Mouse (Mus musculus): ENCODE results near the gene Inmt. TPM values are rescaled to one million over a fixed set of nuclear protein-coding genes. Genes with fewer than 3 reads are reported as not detected.

Gene Inmt
- total and polyA plus RNA-seq, 3 experiments = not detected

DNA sequence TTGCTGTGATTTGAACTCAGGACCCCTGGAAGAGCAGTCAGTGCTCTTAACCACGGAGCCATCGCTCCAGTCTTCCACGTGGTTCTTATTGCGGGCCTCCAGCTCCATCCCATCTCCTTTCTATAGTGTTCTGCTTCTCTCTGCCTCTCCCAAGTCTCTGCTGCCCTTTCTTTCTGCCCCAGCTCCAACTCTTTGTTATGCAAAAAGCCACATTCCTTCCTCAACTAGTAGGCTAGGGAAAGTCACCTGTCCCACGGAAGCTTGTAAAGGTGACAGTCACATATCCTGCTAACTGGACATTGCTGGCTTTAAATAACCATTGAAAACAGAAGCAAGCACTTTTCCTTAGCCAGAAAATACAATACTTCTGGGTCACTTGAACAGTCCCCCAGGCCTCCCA, 5.0 kb downstream of the Inmt start:
- Histone ChIP-seq H3K27ac (ENCODE audit: insufficient read depth, low read depth) (no peak overlapping the region), H3K27me3 (replicated peaks) (peaks cover 25% of the 10 kb centered on the region), H3K4me2 (ENCODE audit: insufficient read depth, low read depth, poor library complexity, severe bottlenecking) (no peak overlapping the region), H3K9ac (ENCODE audit: insufficient read depth, low read depth) (no peak overlapping the region), H3K36me3 (replicated peaks in 1 of 2; ENCODE audit: control insufficient read depth in 1 of 2, insufficient read depth in 1 of 2, low read length in 1 of 2) (no peaks in the 10 kb centered on the region), H3K4me3 (replicated peaks in 1 of 3; ENCODE audit: low read depth in 2 of 3, low read length in 2 of 3, poor library complexity in 1 of 3) (no peak overlapping the region), H3K9me3 (replicated peaks; ENCODE audit: low read length) (no peaks in the 10 kb centered on the region), H3K79me2 (replicated peaks; ENCODE audit: control insufficient read depth, extremely low read depth, insufficient read depth, poor library complexity, severe bottlenecking) (no peaks in the 10 kb centered on the region), H3K4me1 (ENCODE audit: control insufficient read depth in 1 of 2, insufficient read depth in 2 of 2) (peaks cover 0 to 23% of the 10 kb centered on the region in 2 experiments; a peak in 2 of 4 replicates)
- in situ Hi-C loops (cut with MboI; ENCODE audit: low pct_ligation_motif_present, low pct_unique_long_range_greater_than_20kb, low sequenced_read_pairs) (loop anchor here (5.0 to 10.0 kb wide), 4 partner anchors 153 to 465 kb away; no protein-coding TSS in a partner anchor), dilution Hi-C loops (cut with MboI; ENCODE audit: extremely low pct_ligation_motif_present, extremely low pct_unique_long_range_greater_than_20kb, low sequenced_read_pairs) (no loop called here)
- TF ChIP-seq SMC3 (IDR thresholded peaks at IDR 0.05; ENCODE audit: low read depth, low read length) = no peak
- TF ChIP-seq MAX (IDR thresholded peaks at IDR 0.05; ENCODE audit: low read length) = no peak
- DNase-seq (ENCODE audit: extremely low read depth) = no peak

DNA sequence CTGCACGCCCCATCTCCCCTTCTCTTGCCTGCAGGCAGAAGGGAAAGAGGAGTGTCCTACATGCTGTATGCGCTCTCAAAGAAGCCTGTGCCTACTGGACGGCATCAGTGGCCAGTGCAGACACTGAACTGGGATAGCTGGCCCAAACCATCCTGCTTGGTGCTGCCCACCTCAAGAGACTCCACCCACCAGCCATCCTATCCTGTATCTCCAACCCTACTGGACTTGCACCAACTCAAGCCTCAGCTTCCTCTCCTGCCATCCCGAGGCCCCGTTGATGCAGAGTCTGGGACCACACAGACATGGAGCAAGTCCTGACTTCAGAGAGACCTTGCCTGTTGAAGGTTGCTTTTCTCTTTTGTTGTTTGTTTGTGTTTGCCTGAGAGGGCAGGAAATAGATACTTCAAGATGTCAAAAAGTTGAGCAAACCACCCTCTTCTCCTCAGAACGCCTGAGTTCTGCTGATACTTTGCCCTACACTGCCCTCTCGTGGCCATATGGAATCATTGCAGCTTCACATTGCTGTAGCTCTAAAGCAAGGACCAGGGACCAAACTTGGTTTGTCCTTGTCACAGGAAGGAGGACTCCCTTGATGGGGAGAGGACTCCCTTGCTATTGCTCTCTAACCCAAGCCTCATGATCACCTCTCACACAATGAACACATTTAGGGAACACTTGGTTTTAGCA, 7.9 kb downstream of the Inmt start:
- no peaks in the 10 kb centered on the region for H3K9me3 ChIP-seq (replicated peaks; ENCODE audit: low read length)
- H3K4me2 ChIP-seq (ENCODE audit: insufficient read depth, low read depth, poor library complexity, severe bottlenecking) = no peak overlapping the region
- no peak overlapping the region for H3K4me3 ChIP-seq (replicated peaks in 1 of 3; ENCODE audit: low read depth in 2 of 3, low read length in 2 of 3, poor library complexity in 1 of 3)
- no peak overlapping the region for H3K27ac ChIP-seq (ENCODE audit: insufficient read depth, low read depth)
- peak; percentile 81 for DNase-seq (ENCODE audit: extremely low read depth)
- in situ Hi-C loops (cut with MboI; ENCODE audit: low pct_ligation_motif_present, low pct_unique_long_range_greater_than_20kb, low sequenced_read_pairs) (loop anchor here (5.0 to 10.0 kb wide), 4 partner anchors 150 to 462 kb away; no protein-coding TSS in a partner anchor), dilution Hi-C loops (cut with MboI; ENCODE audit: extremely low pct_ligation_motif_present, extremely low pct_unique_long_range_greater_than_20kb, low sequenced_read_pairs) (no loop called here)
- TF ChIP-seq RAD21 (IDR thresholded peaks at IDR 0.05; ENCODE audit: low read depth, low read length) (peak; percentile 96), SIN3A (IDR thresholded peaks at IDR 0.05; ENCODE audit: low read length) (peak; percentile 55; the same call in 1 of the 2 replicates), NRF1 (IDR thresholded peaks at IDR 0.05; ENCODE audit: low read depth, low read length) (0 out of 2 replicates have a peak, but pooled peaks have one; percentile 33), ZC3H11A (IDR thresholded peaks at IDR 0.05; ENCODE audit: low read depth, low read length) (peak; percentile 78), NELFE (IDR thresholded peaks at IDR 0.05; ENCODE audit: low read depth, low read length) (peak; percentile 50; the same call in 1 of the 2 replicates), SMC3 (IDR thresholded peaks at IDR 0.05; ENCODE audit: low read depth, low read length) (peak; percentile 96), JUND (conservative IDR thresholded peaks at IDR 0.05; ENCODE audit: low read depth, low read length) (0 out of 2 replicates have a peak, but pooled peaks have one; percentile 27), HCFC1 (IDR thresholded peaks at IDR 0.05; ENCODE audit: low read depth, low read length) (no peak), RCOR1 (conservative IDR thresholded peaks at IDR 0.05; ENCODE audit: low read depth, low read length) (no peak), CTCF (conservative IDR thresholded peaks at IDR 0.05 in 1 of 2, IDR thresholded peaks at IDR 0.05 in 1 of 2; ENCODE audit: low read depth in 2 of 2, low read length in 2 of 2) (peak; percentile 90 to 94)
- H3K27me3 ChIP-seq (replicated peaks) = peaks cover 11% of the 10 kb centered on the region
- H3K79me2 ChIP-seq (replicated peaks; ENCODE audit: control insufficient read depth, extremely low read depth, insufficient read depth, poor library complexity, severe bottlenecking) = no peaks in the 10 kb centered on the region
- no peaks in the 10 kb centered on the region for H3K36me3 ChIP-seq (replicated peaks in 1 of 2; ENCODE audit: control insufficient read depth in 1 of 2, insufficient read depth in 1 of 2, low read length in 1 of 2)
- H3K4me1 ChIP-seq (ENCODE audit: control insufficient read depth in 1 of 2, insufficient read depth in 2 of 2) = peaks cover 0 to 23% of the 10 kb centered on the region in 2 experiments; a peak in 2 of 4 replicates
- no peak overlapping the region for H3K9ac ChIP-seq (ENCODE audit: insufficient read depth, low read depth)

DNA sequence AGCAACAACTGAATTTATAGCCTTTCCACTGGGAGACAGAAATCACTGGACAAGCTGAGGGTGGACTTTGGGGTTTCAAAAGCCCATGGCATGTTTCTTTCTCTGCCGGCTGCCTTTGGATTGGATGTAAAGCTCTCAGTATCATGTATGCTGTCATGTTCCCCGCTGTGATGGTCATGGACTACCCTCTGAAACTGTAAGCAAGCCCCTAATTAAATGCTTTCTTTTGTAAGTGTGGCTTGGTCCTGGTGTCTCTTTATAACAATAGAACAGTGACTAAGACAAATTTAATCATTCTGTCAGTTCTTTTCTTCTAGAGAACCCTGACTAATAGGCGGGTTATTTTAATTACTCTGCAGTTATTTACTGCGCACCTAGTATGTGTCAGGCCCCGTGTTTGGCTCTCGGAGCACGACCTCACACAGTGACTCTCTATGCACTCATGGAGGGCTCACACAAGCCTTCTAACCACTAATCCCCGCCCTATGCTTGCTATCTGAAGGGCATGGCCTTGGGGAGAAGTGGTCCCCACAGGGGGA, 11.7 kb downstream of the Inmt start:
- in situ Hi-C loops (cut with MboI; ENCODE audit: low pct_ligation_motif_present, low pct_unique_long_range_greater_than_20kb, low sequenced_read_pairs) = loop anchor here (10.0 kb wide), 3 partner anchors 238 to 458 kb away; no protein-coding TSS in a partner anchor
- Histone ChIP-seq H3K36me3 (replicated peaks in 1 of 2; ENCODE audit: control insufficient read depth in 1 of 2, insufficient read depth in 1 of 2, low read length in 1 of 2) (no peaks in the 10 kb centered on the region), H3K9ac (ENCODE audit: insufficient read depth, low read depth) (no peak overlapping the region), H3K4me1 (ENCODE audit: control insufficient read depth in 1 of 2, insufficient read depth in 2 of 2) (peaks cover 0 to 21% of the 10 kb centered on the region in 2 experiments; a peak in 2 of 4 replicates), H3K4me2 (ENCODE audit: insufficient read depth, low read depth, poor library complexity, severe bottlenecking) (no peak overlapping the region), H3K27me3 (replicated peaks) (peaks cover 2% of the 10 kb centered on the region), H3K4me3 (replicated peaks in 1 of 3; ENCODE audit: low read depth in 2 of 3, low read length in 2 of 3, poor library complexity in 1 of 3) (no peak overlapping the region), H3K79me2 (replicated peaks; ENCODE audit: control insufficient read depth, extremely low read depth, insufficient read depth, poor library complexity, severe bottlenecking) (no peaks in the 10 kb centered on the region), H3K9me3 (replicated peaks; ENCODE audit: low read length) (no peaks in the 10 kb centered on the region), H3K27ac (ENCODE audit: insufficient read depth, low read depth) (no peak overlapping the region)
- no peak for DNase-seq (ENCODE audit: extremely low read depth)
- dilution Hi-C loops (cut with MboI; ENCODE audit: extremely low pct_ligation_motif_present, extremely low pct_unique_long_range_greater_than_20kb, low sequenced_read_pairs) = no loop called here
- TF ChIP-seq RCOR1 (conservative IDR thresholded peaks at IDR 0.05; ENCODE audit: low read depth, low read length) (no peak), E2F4 (IDR thresholded peaks at IDR 0.05; ENCODE audit: insufficient replicate concordance, low read depth, low read length) (no peak), JUN (IDR thresholded peaks at IDR 0.05; ENCODE audit: insufficient read depth, low read depth, low read length) (no peak), RAD21 (IDR thresholded peaks at IDR 0.05; ENCODE audit: low read depth, low read length) (no peak), SMC3 (IDR thresholded peaks at IDR 0.05; ENCODE audit: low read depth, low read length) (no peak), CHD2 (IDR thresholded peaks at IDR 0.05; ENCODE audit: low read length) (no peak), MAZ (IDR thresholded peaks at IDR 0.05; ENCODE audit: low read depth, low read length) (no peak), GABPA (IDR thresholded peaks at IDR 0.05; ENCODE audit: insufficient replicate concordance, low read depth, low read length) (no peak), ETS1 (conservative IDR thresholded peaks at IDR 0.05; ENCODE audit: low read depth, low read length) (no peak), NELFE (IDR thresholded peaks at IDR 0.05; ENCODE audit: low read depth, low read length) (no peak), CHD1 (IDR thresholded peaks at IDR 0.05; ENCODE audit: low read depth, low read length) (no peak), MAX (IDR thresholded peaks at IDR 0.05; ENCODE audit: low read length) (no peak), MXI1 (IDR thresholded peaks at IDR 0.05; ENCODE audit: low read depth, low read length) (no peak), HCFC1 (IDR thresholded peaks at IDR 0.05; ENCODE audit: low read depth, low read length) (no peak), POLR2AphosphoS2 (IDR thresholded peaks at IDR 0.05; ENCODE audit: low read depth, low read length) (no peak), TBP (conservative IDR thresholded peaks at IDR 0.05; ENCODE audit: low read depth, low read length) (no peak), ZNF384 (IDR thresholded peaks at IDR 0.05; ENCODE audit: low read depth, low read length) (no peak)

All from CH12.LX (cell line).